Mouse (Mus musculus): ENCODE results near the gene Ccdc148. TPM values are rescaled to one million over a fixed set of nuclear protein-coding genes. Genes with fewer than 3 reads are reported as not detected.

Ccdc148 gene
- total and polyA plus RNA-seq, 3 experiments = not detected

DNA sequence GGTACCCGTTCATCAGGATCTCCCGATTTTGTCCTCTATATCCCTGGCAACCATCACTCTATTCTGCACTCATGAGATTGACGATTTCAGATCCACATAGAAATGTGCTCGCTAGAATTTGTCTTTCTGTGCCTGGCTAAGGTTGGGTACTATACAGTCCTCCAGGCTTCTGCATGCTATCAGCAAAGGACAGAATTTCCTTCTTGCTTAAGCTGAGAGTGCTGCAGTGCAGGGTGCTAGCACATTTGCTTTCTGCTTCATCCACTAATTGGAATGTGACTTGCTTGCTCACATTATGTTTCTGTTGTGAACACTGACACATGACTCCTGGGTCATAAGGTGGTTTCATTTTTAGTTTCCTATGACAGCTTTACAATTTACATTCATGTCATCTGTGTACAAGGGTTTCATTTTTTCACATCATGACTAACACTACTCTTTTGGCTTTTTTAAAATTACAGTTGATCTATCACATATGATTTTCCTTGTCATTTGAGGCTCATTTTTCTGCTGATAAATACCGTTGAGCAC lies 104.8 kb downstream of the Ccdc148 start:
- TF ChIP-seq MYC (IDR thresholded peaks at IDR 0.05; ENCODE audit: low read depth, low read length) (no peak), EP300 (IDR thresholded peaks at IDR 0.05; ENCODE audit: low read depth in 1 of 2, low read length in 2 of 2) (no peak), GABPA (IDR thresholded peaks at IDR 0.05; ENCODE audit: low read depth, low read length) (no peak), MAFK (IDR thresholded peaks at IDR 0.05; ENCODE audit: borderline replicate concordance, low read depth, low read length) (no peak), MYB (IDR thresholded peaks at IDR 0.05; ENCODE audit: low read depth, low read length) (no peak), ZC3H11A (IDR thresholded peaks at IDR 0.05; ENCODE audit: low read depth, low read length) (no peak), SMC3 (IDR thresholded peaks at IDR 0.05; ENCODE audit: low read depth, low read length) (no peak), ETS1 (IDR thresholded peaks at IDR 0.05; ENCODE audit: low read depth, low read length) (no peak), USF1 (IDR thresholded peaks at IDR 0.05; ENCODE audit: low read depth, low read length) (no peak)
- H3K79me2 ChIP-seq (ENCODE audit: control insufficient read depth, insufficient read depth, low read length, poor library complexity) = no peaks in the 10 kb centered on the region

DNA sequence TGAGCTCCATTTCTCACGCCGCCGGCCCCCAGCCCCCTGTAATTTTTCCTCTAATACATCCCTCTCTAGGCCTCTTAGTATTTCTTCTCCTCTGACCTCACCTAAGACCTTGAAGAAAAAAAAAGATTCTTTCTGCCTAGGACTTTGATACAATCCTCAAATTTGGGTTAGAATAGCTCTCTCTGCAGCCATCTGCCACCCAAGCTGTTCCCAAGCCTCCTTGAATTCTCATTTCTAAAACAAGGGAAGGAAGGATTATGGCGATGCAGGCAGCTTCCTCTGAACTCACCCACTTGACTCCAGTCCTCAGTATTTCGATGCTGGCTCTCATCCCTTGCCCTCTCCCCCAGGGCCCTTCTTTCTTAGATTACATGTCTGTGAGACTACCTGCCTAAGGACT lies 106.1 kb downstream of the Ccdc148 start:
- H3K27me3 ChIP-seq (ENCODE audit: control insufficient read depth in 1 of 2, insufficient read depth in 2 of 2, low read length in 2 of 2) = no peaks in the 10 kb centered on the region
- no peak overlapping the region for H3K9ac ChIP-seq (ENCODE audit: control insufficient read depth, low read depth, low read length, poor library complexity, severe bottlenecking)
- H3K79me2 ChIP-seq (ENCODE audit: control insufficient read depth, insufficient read depth, low read length, poor library complexity) = no peaks in the 10 kb centered on the region
- TF ChIP-seq RCOR1 (IDR thresholded peaks at IDR 0.05; ENCODE audit: low read depth, low read length) (no peak), USF1 (IDR thresholded peaks at IDR 0.05; ENCODE audit: low read depth, low read length) (no peak), TAL1 (IDR thresholded peaks at IDR 0.05; ENCODE audit: low read length) (no peak), MAFK (IDR thresholded peaks at IDR 0.05; ENCODE audit: borderline replicate concordance, low read depth, low read length) (no peak), MAX (IDR thresholded peaks at IDR 0.05; ENCODE audit: low read length) (no peak), ZKSCAN1 (IDR thresholded peaks at IDR 0.05; ENCODE audit: low read depth, low read length) (no peak), MXI1 (IDR thresholded peaks at IDR 0.05; ENCODE audit: low read depth, low read length) (no peak), ZNF384 (IDR thresholded peaks at IDR 0.05; ENCODE audit: low read depth, low read length) (no peak), BHLHE40 (IDR thresholded peaks at IDR 0.05; ENCODE audit: borderline replicate concordance, low read depth, low read length) (no peak), ETS1 (IDR thresholded peaks at IDR 0.05; ENCODE audit: low read depth, low read length) (no peak), TCF12 (IDR thresholded peaks at IDR 0.05; ENCODE audit: low read depth, low read length) (no peak), JUND (IDR thresholded peaks at IDR 0.05; ENCODE audit: low read depth, low read length) (no peak), POLR2AphosphoS2 (IDR thresholded peaks at IDR 0.05; ENCODE audit: low read length) (no peak), ZMIZ1 (IDR thresholded peaks at IDR 0.05; ENCODE audit: low read depth, low read length) (no peak), POLR2AphosphoS5 (IDR thresholded peaks at IDR 0.05; ENCODE audit: borderline replicate concordance, low read depth, low read length) (no peak), HCFC1 (IDR thresholded peaks at IDR 0.05; ENCODE audit: low read depth, low read length) (no peak), GABPA (IDR thresholded peaks at IDR 0.05; ENCODE audit: low read depth, low read length) (no peak), RAD21 (IDR thresholded peaks at IDR 0.05; ENCODE audit: low read depth, low read length) (no peak), USF2 (IDR thresholded peaks at IDR 0.05; ENCODE audit: borderline replicate concordance in 1 of 2, insufficient read depth in 1 of 2, low read depth in 1 of 2, low read length in 2 of 2) (no peak), CHD1 (IDR thresholded peaks at IDR 0.05; ENCODE audit: low read depth, low read length) (no peak)
- no peak overlapping the region for H3K27ac ChIP-seq (ENCODE audit: control insufficient read depth, low read depth, low read length)
- no peaks in the 10 kb centered on the region for H3K4me1 ChIP-seq (ENCODE audit: control insufficient read depth in 1 of 2, insufficient read depth in 2 of 2, low read length in 2 of 2)
- DNase-seq (ENCODE audit: low read depth, low spot score) = no peak
- H3K36me3 ChIP-seq (ENCODE audit: control insufficient read depth in 1 of 2, insufficient read depth in 2 of 2, low read length in 2 of 2) = no peaks in the 10 kb centered on the region
- no peaks in the 10 kb centered on the region for H3K9me3 ChIP-seq (replicated peaks; ENCODE audit: insufficient read depth, low read length)
- H3K4me3 ChIP-seq (ENCODE audit: control insufficient read depth in 1 of 2, insufficient read depth in 1 of 2, low read depth in 2 of 2, low read length in 2 of 2) = no peak overlapping the region

More for the DNA sequence above, 104.8 kb downstream of the Ccdc148 start:
- H3K9ac ChIP-seq (ENCODE audit: control insufficient read depth, low read depth, low read length, poor library complexity, severe bottlenecking) = no peak overlapping the region
- H3K4me3 ChIP-seq (ENCODE audit: control insufficient read depth in 1 of 2, insufficient read depth in 1 of 2, low read depth in 2 of 2, low read length in 2 of 2) = no peak overlapping the region
- H3K9me3 ChIP-seq (replicated peaks; ENCODE audit: insufficient read depth, low read length) = no peaks in the 10 kb centered on the region
- no peaks in the 10 kb centered on the region for H3K4me1 ChIP-seq (ENCODE audit: control insufficient read depth in 1 of 2, insufficient read depth in 2 of 2, low read length in 2 of 2)
- no peak overlapping the region for H3K27ac ChIP-seq (ENCODE audit: control insufficient read depth, low read depth, low read length)
- no peaks in the 10 kb centered on the region for H3K27me3 ChIP-seq (ENCODE audit: control insufficient read depth in 1 of 2, insufficient read depth in 2 of 2, low read length in 2 of 2)
- no peak for DNase-seq (ENCODE audit: low read depth, low spot score)
- H3K36me3 ChIP-seq (ENCODE audit: control insufficient read depth in 1 of 2, insufficient read depth in 2 of 2, low read length in 2 of 2) = no peaks in the 10 kb centered on the region

All from MEL (cell line).